Mouse (Mus musculus) lung, postnatal 0 days (tissue): ENCODE results near the gene Adgrl4.

ENCODE experiments used
- CTCF ChIP-seq: IDR thresholded peaks from 2 replicates; pipeline ENCODE4 v1.5.1; 2016; ENCODE audit warnings: antibody characterized with exemption, mild to moderate bottlenecking
- EP300 ChIP-seq: IDR thresholded peaks from 2 replicates; pipeline ENCODE4 v1.6.1; 2016; ENCODE audit warnings: antibody characterized with exemption, mild to moderate bottlenecking, control low read depth

DNA sequence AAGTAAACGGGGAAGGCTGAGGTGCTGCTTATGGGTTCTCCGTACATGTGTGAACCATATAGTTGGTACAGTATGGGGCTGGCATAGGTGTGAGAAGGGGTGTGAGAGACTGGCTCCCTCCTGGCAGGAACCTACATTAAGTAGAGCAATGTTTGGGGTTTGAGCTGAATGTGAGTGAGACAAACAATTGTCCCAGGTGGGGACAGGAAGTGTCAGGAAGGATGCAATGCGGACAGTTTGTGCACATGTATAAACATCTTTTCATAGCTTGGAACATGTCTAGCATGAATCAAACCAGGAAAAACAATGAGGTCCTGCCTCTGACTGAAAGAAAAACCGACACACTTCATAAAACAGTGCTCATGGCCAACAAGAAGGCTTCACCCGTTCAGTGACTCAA, 5.8 kb downstream of the Adgrl4 start:
- no peak for TF ChIP-seq CTCF
- peak; percentile 88 for TF ChIP-seq EP300
